Mouse (Mus musculus): Measurements from ENCODE around the gene Gpr68.

DNA sequence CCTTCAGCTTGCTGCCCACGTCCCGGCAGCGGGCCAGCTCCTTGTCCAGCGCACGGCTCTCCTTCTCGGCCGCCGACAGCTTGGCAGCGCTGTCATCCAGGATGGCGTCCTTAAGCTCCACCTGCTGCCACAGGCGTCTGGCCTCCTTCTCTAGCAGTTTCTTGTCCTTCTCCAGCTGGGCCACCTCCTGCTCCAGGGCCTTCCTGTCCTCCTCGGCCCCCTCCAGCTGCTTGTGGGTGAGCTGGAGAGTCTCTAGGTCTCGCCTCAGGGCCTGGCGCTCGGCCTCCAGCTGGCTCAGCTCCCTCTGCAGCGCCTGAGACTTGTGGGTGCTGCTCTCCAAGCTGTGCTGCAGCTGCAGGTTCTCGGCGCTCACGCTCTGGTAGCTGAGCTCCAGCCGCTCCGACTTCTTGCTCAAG lies 36.9 kb upstream of the Gpr68 start:
- TF ChIP-seq UBTF (IDR thresholded peaks at IDR 0.05; ENCODE audit: borderline replicate concordance, insufficient read depth, low read depth, low read length) (no peak), TAL1 (IDR thresholded peaks at IDR 0.05; ENCODE audit: low read length) (no peak), NELFE (IDR thresholded peaks at IDR 0.05; ENCODE audit: low read depth, low read length) (no peak), CTCF (IDR thresholded peaks at IDR 0.05 in 2 of 3, conservative IDR thresholded peaks at IDR 0.05 in 1 of 3; ENCODE audit: control insufficient read depth in 1 of 3, insufficient read depth in 1 of 3, low read depth in 2 of 3, low read length in 3 of 3, poor library complexity in 1 of 3, severe bottlenecking in 1 of 3) (no peak), POLR2AphosphoS2 (IDR thresholded peaks at IDR 0.05; ENCODE audit: low read length) (no peak), RAD21 (IDR thresholded peaks at IDR 0.05; ENCODE audit: low read depth, low read length) (no peak)

Data from MEL (cell line).